ENCODE assay signal across 9 mouse cellular contexts in genomic region chr19:57006841-57007240, GRCm38 (mm10). TPM values are rescaled to one million over a fixed set of nuclear protein-coding genes. Genes with fewer than 3 reads are reported as not detected.
DNase-seq lines count a peak whose midpoint lies in the region; ATAC-seq lines count a peak whose summit lies in the region.
"Had no signal": no experiment of that assay in that cellular context is flagged by ENCODE, and none has a peak within 500 bp of the region (broad histone marks: within the 10 kb centered on the region; RNA-seq: fewer than 3 reads in every experiment).

No protein-coding gene starts in this region.

- H3K36me3 ChIP-seq in forebrain, embryonic 16.5 days (ENCODE audit: control insufficient read depth, insufficient read depth), result no peaks in the 10 kb centered on the region
- H3K36me3 ChIP-seq in forebrain, embryonic 12.5 days (replicated peaks), result no peaks in the 10 kb centered on the region
- H3K36me3 ChIP-seq in liver, embryonic 13.5 days, result no peaks in the 10 kb centered on the region
- no peaks in the 10 kb centered on the region for H3K36me3 ChIP-seq in embryonic facial prominence, embryonic 14.5 days (ENCODE audit: control insufficient read depth, insufficient read depth, low read length)
- H3K36me3 ChIP-seq in neural tube, embryonic 14.5 days (ENCODE audit: control insufficient read depth, insufficient read depth, low read length), result no peaks in the 10 kb centered on the region

- ATAC-seq in forebrain, embryonic 16.5 days, result no peak
- ATAC-seq in forebrain, embryonic 12.5 days (ENCODE audit: low FRiP score), result no peak
- ATAC-seq in liver, embryonic 13.5 days (ENCODE audit: low read depth), result no peak
- ATAC-seq in embryonic facial prominence, embryonic 14.5 days (ENCODE audit: low read depth), result no peak
- no peak for ATAC-seq in neural tube, embryonic 14.5 days (ENCODE audit: low read depth)

- peaks cover 22% of the 10 kb centered on the region for H3K27me3 ChIP-seq in forebrain, embryonic 16.5 days (replicated peaks; ENCODE audit: control insufficient read depth, insufficient read depth, low read length)
- H3K27me3 ChIP-seq in forebrain, embryonic 12.5 days, result peaks cover 50% of the 10 kb centered on the region
- peaks cover 36% of the 10 kb centered on the region for H3K27me3 ChIP-seq in liver, embryonic 13.5 days
- H3K27me3 ChIP-seq in embryonic facial prominence, embryonic 14.5 days (replicated peaks; ENCODE audit: control insufficient read depth, insufficient read depth, low read length), result peaks cover 14% of the 10 kb centered on the region; the same call in 1 of the 2 replicates
- peaks cover 9% of the 10 kb centered on the region; the same call in 1 of the 2 replicates for H3K27me3 ChIP-seq in neural tube, embryonic 14.5 days (ENCODE audit: control insufficient read depth, insufficient read depth, low read length)

- no peak overlapping the region for H3K27ac ChIP-seq in forebrain, embryonic 16.5 days (ENCODE audit: low read length)
- H3K27ac ChIP-seq in forebrain, embryonic 12.5 days, result no peak overlapping the region
- no peak overlapping the region for H3K27ac ChIP-seq in liver, embryonic 13.5 days
- H3K27ac ChIP-seq in embryonic facial prominence, embryonic 14.5 days (replicated peaks; ENCODE audit: low read depth, low read length), result no peak overlapping the region
- no peak overlapping the region for H3K27ac ChIP-seq in neural tube, embryonic 14.5 days (ENCODE audit: low read depth, low read length)

- no peak for DNase-seq in liver, embryonic 13.5 days
- DNase-seq in liver, result no peak
- DNase-seq in embryonic facial prominence, embryonic 14.5 days (ENCODE audit: low spot score), result no peak
- no peak for DNase-seq in left cerebral cortex, postnatal 10 days (ENCODE audit: extremely low spot score in 1 of 2, low spot score in 2 of 2)
- DNase-seq in thymus, postnatal 25 days, result no peak

- peak overlapping the region; percentile 46 for H3K4me3 ChIP-seq in forebrain, embryonic 16.5 days (replicated peaks; ENCODE audit: low read length)
- no peak overlapping the region for H3K4me3 ChIP-seq in forebrain, embryonic 12.5 days (replicated peaks)
- peak overlapping the region; percentile 49; the same call in 1 of the 2 replicates for H3K4me3 ChIP-seq in liver, embryonic 13.5 days (replicated peaks)
- peak overlapping the region; percentile 58 for H3K4me3 ChIP-seq in embryonic facial prominence, embryonic 14.5 days (ENCODE audit: low read depth, low read length)
- H3K4me3 ChIP-seq in neural tube, embryonic 14.5 days (ENCODE audit: low read depth, low read length), result peak overlapping the region; percentile 42; the same call in 1 of the 2 replicates

- no peaks in the 10 kb centered on the region for H3K9me3 ChIP-seq in forebrain, embryonic 16.5 days (ENCODE audit: control insufficient read depth, low read length)
- no peaks in the 10 kb centered on the region for H3K9me3 ChIP-seq in forebrain, embryonic 12.5 days
- no peaks in the 10 kb centered on the region for H3K9me3 ChIP-seq in liver, embryonic 13.5 days (replicated peaks)
- no peaks in the 10 kb centered on the region for H3K9me3 ChIP-seq in embryonic facial prominence, embryonic 14.5 days (ENCODE audit: control insufficient read depth, low read length)
- H3K9me3 ChIP-seq in neural tube, embryonic 14.5 days (ENCODE audit: control insufficient read depth, low read length), result no peaks in the 10 kb centered on the region

- peaks cover 15% of the 10 kb centered on the region for H3K4me1 ChIP-seq in forebrain, embryonic 16.5 days (replicated peaks; ENCODE audit: control insufficient read depth, insufficient read depth, low read length)
- H3K4me1 ChIP-seq in forebrain, embryonic 12.5 days, result peaks cover 28% of the 10 kb centered on the region
- peaks cover 4% of the 10 kb centered on the region for H3K4me1 ChIP-seq in liver, embryonic 13.5 days (replicated peaks)
- peaks cover 17% of the 10 kb centered on the region for H3K4me1 ChIP-seq in embryonic facial prominence, embryonic 14.5 days (ENCODE audit: control insufficient read depth, insufficient read depth, low read length)
- H3K4me1 ChIP-seq in neural tube, embryonic 14.5 days (ENCODE audit: control insufficient read depth, insufficient read depth, low read length), result peaks cover 14% of the 10 kb centered on the region

- intact Hi-C loops in left cerebral cortex, postnatal 10 days (cut with DNase I), result loop anchor here (5.0 kb wide), 1 partner anchor 85 kb away; no protein-coding TSS in a partner anchor

- WGBS in forebrain, embryonic 16.5 days, result 61% methylated on average over 13 of the region's 13 CpGs
- WGBS in forebrain, embryonic 12.5 days, result 57% methylated on average over 13 of the region's 13 CpGs
- 61% methylated on average over 13 of the region's 13 CpGs for WGBS in liver, embryonic 13.5 days (ENCODE audit: insufficient replicate concordance)
- WGBS in embryonic facial prominence, embryonic 14.5 days, result 51% methylated on average over 13 of the region's 13 CpGs
- WGBS in neural tube, embryonic 14.5 days, result 57% methylated on average over 13 of the region's 13 CpGs

- H3K9ac ChIP-seq in forebrain, embryonic 16.5 days (replicated peaks; ENCODE audit: low read depth, low read length), result no peak overlapping the region
- no peak overlapping the region for H3K9ac ChIP-seq in forebrain, embryonic 12.5 days
- no peak overlapping the region for H3K9ac ChIP-seq in liver, embryonic 13.5 days
- H3K9ac ChIP-seq in embryonic facial prominence, embryonic 14.5 days (ENCODE audit: low read depth, low read length), result no peak overlapping the region
- peak overlapping the region; percentile 48 for H3K9ac ChIP-seq in neural tube, embryonic 14.5 days (replicated peaks; ENCODE audit: low read depth, low read length)

- peak overlapping the region; percentile 25 for H3K4me2 ChIP-seq in forebrain, embryonic 16.5 days (ENCODE audit: low read length)
- H3K4me2 ChIP-seq in forebrain, embryonic 12.5 days, result no peak overlapping the region
- peak overlapping the region; percentile 6; the same call in 1 of the 2 replicates for H3K4me2 ChIP-seq in liver, embryonic 13.5 days
- peak overlapping the region; percentile 99 for H3K4me2 ChIP-seq in embryonic facial prominence, embryonic 14.5 days (ENCODE audit: low read depth, low read length)
- H3K4me2 ChIP-seq in neural tube, embryonic 14.5 days (ENCODE audit: low read depth, low read length), result peak overlapping the region; percentile 71; the same call in 1 of the 2 replicates

RNA-seq across cellular contexts. Expression of gene Afap1l2, which starts 1.2 kb away (rescaled TPM):
- polyA plus RNA-seq in forebrain, embryonic 16.5 days (2015; fragmentation: Nextera tagmentation; extraction: Ambion mirVana), result 8.9 and 9.9 TPM in 2 replicates
- 2.7 and 3.2 TPM in 2 replicates for polyA plus RNA-seq in forebrain, embryonic 12.5 days (2016; fragmentation: Nextera tagmentation; extraction: Ambion mirVana)
- polyA plus RNA-seq in liver, embryonic 13.5 days (2015; fragmentation: Nextera tagmentation; extraction: Ambion mirVana), result 0.96 and 1.2 TPM in 2 replicates
- polyA plus RNA-seq in embryonic facial prominence, embryonic 14.5 days (2014; fragmentation: Nextera tagmentation; extraction: Ambion mirVana), result 10.8 and 11.5 TPM in 2 replicates
- polyA plus RNA-seq in neural tube, embryonic 14.5 days (2014; fragmentation: Nextera tagmentation; extraction: Ambion mirVana), result 8.2 and 14.9 TPM in 2 replicates
- total RNA-seq in left cerebral cortex, postnatal 10 days (2021), result 10 to 100 TPM; 13.2 to 14.5 TPM
- total RNA-seq: megakaryocyte, adult 5-6 weeks had no signal
